Mouse (Mus musculus) MEL (cell line): Measurements from ENCODE around the gene Ssr1. TPM values are rescaled to one million over a fixed set of nuclear protein-coding genes. Genes with fewer than 3 reads are reported as not detected.

Experiments
- DNase-seq: peaks from one replicate; pipeline ENCODE4 v3.0.0; 2011; ENCODE audit warnings: low read depth, low spot score
- H3K27ac ChIP-seq: 2 replicates; pipeline ENCODE4 v1.5.1; 2012; ENCODE audit warnings: low read depth, mild to moderate bottlenecking, control low read depth, low read length, moderate library complexity; ENCODE audit not compliant: control insufficient read depth
- H3K27me3 ChIP-seq, 2 experiments: fragments of 150-350 bp in 1 of 2; sonication (generic) in 1 of 2; 2 replicates each; pipeline ENCODE4 v1.6.1; 2012; ENCODE audit warnings: low read length in 2 of 2, mild to moderate bottlenecking in 2 of 2, improper control_type of control experiment in 1 of 2, moderate library complexity in 1 of 2; ENCODE audit not compliant: insufficient read depth in 2 of 2, control insufficient read depth in 1 of 2
- H3K36me3 ChIP-seq, 2 experiments: 2 replicates each; pipeline ENCODE4 v1.6.1; 2012 to 2014; ENCODE audit warnings: low read length in 2 of 2, improper control_type of control experiment in 1 of 2, inconsistent platforms in 1 of 2, mild to moderate bottlenecking in 1 of 2; ENCODE audit not compliant: insufficient read depth in 2 of 2, control insufficient read depth in 1 of 2
- H3K4me1 ChIP-seq, 2 experiments: fragments of 150-350 bp in 1 of 2; sonication (generic) in 1 of 2; 2 replicates each; pipeline ENCODE4 v1.6.1; 2012; ENCODE audit warnings: low read length in 2 of 2, improper control_type of control experiment in 1 of 2, mild to moderate bottlenecking in 1 of 2; ENCODE audit not compliant: insufficient read depth in 2 of 2, control insufficient read depth in 1 of 2
- H3K4me3 ChIP-seq, 2 experiments: fragments of 150-350 bp in 1 of 2; sonication (generic) in 1 of 2; 2 replicates each; pipeline ENCODE4 v1.5.1; 2012; ENCODE audit warnings: low read depth in 2 of 2, low read length in 2 of 2, mild to moderate bottlenecking in 2 of 2, moderate library complexity in 2 of 2, control low read depth in 1 of 2, improper control_type of control experiment in 1 of 2; ENCODE audit not compliant: control insufficient read depth in 1 of 2, insufficient read depth in 1 of 2
- H3K79me2 ChIP-seq: 2 replicates; pipeline ENCODE4 v1.6.1; 2012; ENCODE audit warnings: mild to moderate bottlenecking, low read length, moderate library complexity; ENCODE audit not compliant: control insufficient read depth, poor library complexity, insufficient read depth
- H3K9ac ChIP-seq: 2 replicates; pipeline ENCODE4 v1.6.1; 2012; ENCODE audit warnings: low read depth, mild to moderate bottlenecking, control low read depth, low read length, moderate library complexity; ENCODE audit not compliant: control insufficient read depth, poor library complexity, severe bottlenecking
- H3K9me3 ChIP-seq: fragments of 150-350 bp; sonication (generic); replicated peaks from 2 replicates; pipeline ENCODE4 v1.6.1; 2012; ENCODE audit warnings: mild to moderate bottlenecking, low read length, improper control_type of control experiment, moderate library complexity; ENCODE audit not compliant: insufficient read depth
- BHLHE40 ChIP-seq: IDR thresholded peaks from 2 replicates; pipeline ENCODE4 v1.6.1; 2012; ENCODE audit warnings: low read depth, mild to moderate bottlenecking, inconsistent platforms, low read length, improper control_type of control experiment, borderline replicate concordance
- CHD1 ChIP-seq: IDR thresholded peaks from 2 replicates; pipeline ENCODE4 v1.6.1; 2012; ENCODE audit warnings: low read depth, mild to moderate bottlenecking, inconsistent platforms, low read length, improper control_type of control experiment
- CHD2 ChIP-seq: IDR thresholded peaks from 2 replicates; pipeline ENCODE4 v1.6.1; 2011; ENCODE audit warnings: low read length, improper control_type of control experiment
- CTCF ChIP-seq, 3 experiments: IDR thresholded peaks in 2 of 3; conservative IDR thresholded peaks in 1 of 3; 2 replicates each; pipeline ENCODE4 v1.5.1; 2011 to 2012; ENCODE audit warnings: low read length in 3 of 3, low read depth in 2 of 3, mild to moderate bottlenecking in 2 of 3, improper control_type of control experiment in 1 of 3, inconsistent platforms in 1 of 3, mixed read lengths in 1 of 3, moderate library complexity in 1 of 3; ENCODE audit not compliant: control insufficient read depth in 1 of 3, insufficient read depth in 1 of 3, poor library complexity in 1 of 3, severe bottlenecking in 1 of 3
- EP300 ChIP-seq, 2 experiments: IDR thresholded peaks; 2 replicates each; pipeline ENCODE4 v1.6.1; 2011; ENCODE audit warnings: improper control_type of control experiment in 2 of 2, low read length in 2 of 2, low read depth in 1 of 2, mild to moderate bottlenecking in 1 of 2
- ETS1 ChIP-seq: IDR thresholded peaks from 2 replicates; pipeline ENCODE4 v1.6.1; 2012; ENCODE audit warnings: low read depth, mild to moderate bottlenecking, inconsistent platforms, low read length, improper control_type of control experiment, moderate library complexity
- GABPA ChIP-seq: IDR thresholded peaks from 2 replicates; pipeline ENCODE4 v1.6.1; 2012; ENCODE audit warnings: low read depth, mild to moderate bottlenecking, inconsistent platforms, low read length, improper control_type of control experiment, moderate library complexity
- GATA1 ChIP-seq: IDR thresholded peaks from 2 replicates; pipeline ENCODE4 v1.6.1; 2011; ENCODE audit warnings: low read depth, low read length, improper control_type of control experiment
- HCFC1 ChIP-seq: IDR thresholded peaks from 2 replicates; pipeline ENCODE4 v1.6.1; 2012; ENCODE audit warnings: low read depth, mild to moderate bottlenecking, inconsistent platforms, low read length, improper control_type of control experiment, moderate library complexity
- MAFK ChIP-seq: IDR thresholded peaks from 2 replicates; pipeline ENCODE4 v1.6.1; 2011; ENCODE audit warnings: low read depth, mild to moderate bottlenecking, low read length, improper control_type of control experiment, borderline replicate concordance
- MAZ ChIP-seq: IDR thresholded peaks from 2 replicates; pipeline ENCODE4 v1.6.1; 2012; ENCODE audit warnings: low read depth, mild to moderate bottlenecking, inconsistent platforms, low read length, improper control_type of control experiment
- MEF2A ChIP-seq: IDR thresholded peaks from 2 replicates; pipeline ENCODE4 v1.6.1; 2014; ENCODE audit warnings: low read depth, mild to moderate bottlenecking, inconsistent platforms, low read length, improper control_type of control experiment; ENCODE audit not compliant: poor library complexity, insufficient replicate concordance, severe bottlenecking; ENCODE audit errors: extremely low read depth
- MXI1 ChIP-seq: IDR thresholded peaks from 2 replicates; pipeline ENCODE4 v1.6.1; 2011; ENCODE audit warnings: mild to moderate bottlenecking, low read depth, low read length, improper control_type of control experiment
- MYB ChIP-seq: IDR thresholded peaks from 2 replicates; pipeline ENCODE4 v1.6.1; 2011; ENCODE audit warnings: mild to moderate bottlenecking, low read depth, low read length, improper control_type of control experiment
- MYC ChIP-seq: IDR thresholded peaks from 2 replicates; pipeline ENCODE4 v1.6.1; 2011; ENCODE audit warnings: low read depth, mild to moderate bottlenecking, low read length, improper control_type of control experiment, moderate library complexity
- NELFE ChIP-seq: IDR thresholded peaks from 2 replicates; pipeline ENCODE4 v1.6.1; 2011; ENCODE audit warnings: low read depth, low read length, improper control_type of control experiment
- NRF1 ChIP-seq: IDR thresholded peaks from 2 replicates; pipeline ENCODE4 v1.6.1; 2014; ENCODE audit warnings: low read depth, mild to moderate bottlenecking, inconsistent platforms, low read length, improper control_type of control experiment, moderate library complexity; ENCODE audit not compliant: poor library complexity, insufficient read depth, severe bottlenecking
- POLR2AphosphoS5 ChIP-seq: IDR thresholded peaks from 2 replicates; pipeline ENCODE4 v1.6.1; 2012; ENCODE audit warnings: low read depth, borderline replicate concordance, mild to moderate bottlenecking, inconsistent platforms, low read length, moderate library complexity, mixed read lengths
- RAD21 ChIP-seq: IDR thresholded peaks from 2 replicates; pipeline ENCODE4 v1.6.1; 2011; ENCODE audit warnings: mild to moderate bottlenecking, low read depth, low read length, improper control_type of control experiment
- RCOR1 ChIP-seq: IDR thresholded peaks from 2 replicates; pipeline ENCODE4 v1.6.1; 2012; ENCODE audit warnings: low read depth, mild to moderate bottlenecking, inconsistent platforms, low read length, improper control_type of control experiment
- SIN3A ChIP-seq: IDR thresholded peaks from 2 replicates; pipeline ENCODE4 v1.6.1; 2012; ENCODE audit warnings: low read length, improper control_type of control experiment, inconsistent platforms
- SMC3 ChIP-seq: IDR thresholded peaks from 2 replicates; pipeline ENCODE4 v1.6.1; 2011; ENCODE audit warnings: low read depth, low read length, improper control_type of control experiment
- TAL1 ChIP-seq: IDR thresholded peaks from 2 replicates; pipeline ENCODE4 v1.6.1; 2012; ENCODE audit warnings: mild to moderate bottlenecking, inconsistent platforms, low read length, moderate library complexity, mixed read lengths
- TCF12 ChIP-seq: IDR thresholded peaks from 2 replicates; pipeline ENCODE4 v1.6.1; 2014; ENCODE audit warnings: low read depth, mild to moderate bottlenecking, inconsistent platforms, low read length, improper control_type of control experiment, moderate library complexity
- USF1 ChIP-seq: IDR thresholded peaks from 2 replicates; pipeline ENCODE4 v1.6.1; 2014; ENCODE audit warnings: low read depth, mild to moderate bottlenecking, inconsistent platforms, low read length, improper control_type of control experiment, moderate library complexity
- USF2 ChIP-seq, 2 experiments: IDR thresholded peaks; 2 replicates each; pipeline ENCODE4 v1.6.1; 2011 to 2012; ENCODE audit warnings: improper control_type of control experiment in 2 of 2, low read length in 2 of 2, borderline replicate concordance in 1 of 2, inconsistent platforms in 1 of 2, low read depth in 1 of 2, mild to moderate bottlenecking in 1 of 2; ENCODE audit not compliant: insufficient read depth in 1 of 2
- ZKSCAN1 ChIP-seq: IDR thresholded peaks from 2 replicates; pipeline ENCODE4 v1.6.1; 2012; ENCODE audit warnings: low read depth, mild to moderate bottlenecking, inconsistent platforms, low read length, improper control_type of control experiment, moderate library complexity
- ZMIZ1 ChIP-seq: IDR thresholded peaks from 2 replicates; pipeline ENCODE4 v1.6.1; 2012; ENCODE audit warnings: low read depth, mild to moderate bottlenecking, inconsistent platforms, low read length, improper control_type of control experiment, moderate library complexity
- polyA plus RNA-seq, 2 experiments: library from polyadenylated mRNA; stranded (reverse) in 1 of 2; unstranded in 1 of 2; fragments of >175 nt in 1 of 2; fragments of >200 nt in 1 of 2; gene quantifications; 2 replicates each; pipeline versions ENCODE4 v1.2.1 to v1.2.4; 2012; ENCODE audit warnings: low replicate concordance in 2 of 2, low read depth in 1 of 2; ENCODE audit not compliant: insufficient read length in 2 of 2, insufficient read depth in 1 of 2, missing spikeins in 1 of 2
- total RNA-seq: library from RNA; depleted of rRNA; stranded (reverse); fragments of 300-350 nt; gene quantifications from 2 replicates; pipeline ENCODE4 v1.2.3, GENCODE M21; 2012

Gene Ssr1
- total and polyA plus RNA-seq, 3 experiments: 30.9 to 104 (median 77.2) TPM

- H3K27ac ChIP-seq: peak overlapping the region; percentile 43
These were observed 34.4 kb upstream of the Ssr1 start for GRCm38 (mm10) chr13:38028407-38028806.

GRCm38 (mm10) chr13:38027618-38028248 is 33.7 kb upstream of the Ssr1 start:
- peak; percentile 68 for DNase-seq
- peak overlapping the region; percentile 39 for H3K9ac ChIP-seq
- no peak for TF ChIP-seq MAZ
- TF ChIP-seq ZMIZ1: no peak
- TF ChIP-seq MEF2A: peak; percentile 83; the same call in 1 of the 2 replicates
- no peak for TF ChIP-seq CTCF (IDR thresholded peaks at IDR 0.05 in 2 of 3, conservative IDR thresholded peaks at IDR 0.05 in 1 of 3; ENCODE audit: control insufficient read depth in 1 of 3, insufficient read depth in 1 of 3, low read depth in 2 of 3, low read length in 3 of 3, poor library complexity in 1 of 3, severe bottlenecking in 1 of 3)
- no peak for TF ChIP-seq USF1
- no peak for TF ChIP-seq MXI1
- no peak for TF ChIP-seq MAFK
- no peak for TF ChIP-seq GATA1
- no peak for TF ChIP-seq CHD2
- TF ChIP-seq EP300 (IDR thresholded peaks at IDR 0.05; ENCODE audit: low read depth in 1 of 2, low read length in 2 of 2): peak in 1 of 2 experiments; percentile 30; a peak in 1 of 4 replicates
- no peak for TF ChIP-seq USF2 (IDR thresholded peaks at IDR 0.05; ENCODE audit: borderline replicate concordance in 1 of 2, insufficient read depth in 1 of 2, low read depth in 1 of 2, low read length in 2 of 2)
- TF ChIP-seq SIN3A: peak; percentile 44; the same call in 1 of the 2 replicates
- TF ChIP-seq NRF1: no peak
- no peak for TF ChIP-seq MYB
- TF ChIP-seq GABPA: no peak
- TF ChIP-seq HCFC1: 0 out of 2 replicates have a peak, but pooled peaks have one; percentile 10
- TF ChIP-seq NELFE: no peak
- no peak for TF ChIP-seq SMC3
- no peak for TF ChIP-seq MYC
- TF ChIP-seq RCOR1: peak; percentile 40; the same call in 1 of the 2 replicates
- no peak for TF ChIP-seq POLR2AphosphoS5
- no peak for TF ChIP-seq TCF12
- no peak for TF ChIP-seq RAD21
- TF ChIP-seq ETS1: 0 out of 2 replicates have a peak, but pooled peaks have one; percentile 39
- TF ChIP-seq CHD1: no peak
- TF ChIP-seq ZKSCAN1: no peak
- TF ChIP-seq TAL1: no peak

More at GRCm38 (mm10) chr13:38028407-38028806, 34.4 kb upstream of the Ssr1 start:
- Histone ChIP-seq H3K36me3 (peaks cover 0 to 14% of the 10 kb centered on the region in 2 experiments; a peak in 2 of 4 replicates), H3K79me2 (no peaks in the 10 kb centered on the region), H3K9me3 (no peaks in the 10 kb centered on the region), H3K27me3 (no peaks in the 10 kb centered on the region), H3K4me1 (peaks cover 3 to 4% of the 10 kb centered on the region in 2 experiments; a peak in 3 of 4 replicates), H3K9ac (peak overlapping the region; percentile 39), H3K4me3 (peak overlapping the region in 1 of 2 experiments; percentile 60; a peak in 2 of 4 replicates)
- TF ChIP-seq CTCF (IDR thresholded peaks at IDR 0.05 in 2 of 3, conservative IDR thresholded peaks at IDR 0.05 in 1 of 3; ENCODE audit: control insufficient read depth in 1 of 3, insufficient read depth in 1 of 3, low read depth in 2 of 3, low read length in 3 of 3, poor library complexity in 1 of 3, severe bottlenecking in 1 of 3): no peak
- 0 out of 2 replicates have a peak, but pooled peaks have one; percentile 7 for TF ChIP-seq USF1
- no peak for TF ChIP-seq BHLHE40
- DNase-seq: no peak

More at GRCm38 (mm10) chr13:38027618-38028248, 33.7 kb upstream of the Ssr1 start:
- Histone ChIP-seq H3K9me3 (no peaks in the 10 kb centered on the region), H3K4me1 (peaks cover 3 to 4% of the 10 kb centered on the region in 2 experiments; a peak in 3 of 4 replicates), H3K27ac (peak overlapping the region; percentile 43), H3K79me2 (no peaks in the 10 kb centered on the region), H3K27me3 (no peaks in the 10 kb centered on the region), H3K36me3 (peaks cover 0 to 14% of the 10 kb centered on the region in 2 experiments; a peak in 2 of 4 replicates), H3K4me3 (peak overlapping the region in 1 of 2 experiments; percentile 60; a peak in 2 of 4 replicates)
